Mouse (Mus musculus): Measurements from ENCODE around the gene Wdr34.

The Wdr34 gene

DNA sequence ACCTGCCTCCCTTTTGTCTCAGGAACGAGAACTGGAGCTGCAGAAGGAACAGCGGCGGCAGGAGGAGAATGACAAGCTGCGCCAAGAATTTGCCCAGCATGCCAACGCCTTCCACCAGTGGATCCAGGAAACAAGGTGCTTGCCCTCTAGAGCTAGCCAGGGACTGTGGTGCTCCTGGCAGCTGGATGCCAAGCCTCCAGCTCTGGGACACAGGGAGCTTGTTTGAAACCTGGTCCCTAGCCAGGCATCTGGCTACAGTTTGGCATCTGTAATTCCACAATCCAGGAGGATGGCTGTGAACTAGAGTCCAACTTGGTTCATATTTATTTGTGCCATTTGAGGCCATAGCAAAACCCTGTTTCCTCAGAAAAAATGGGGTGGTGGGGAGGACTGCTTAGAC lies 21.7 kb downstream of the Wdr34 start:
- DNase-seq: no peak

DNA sequence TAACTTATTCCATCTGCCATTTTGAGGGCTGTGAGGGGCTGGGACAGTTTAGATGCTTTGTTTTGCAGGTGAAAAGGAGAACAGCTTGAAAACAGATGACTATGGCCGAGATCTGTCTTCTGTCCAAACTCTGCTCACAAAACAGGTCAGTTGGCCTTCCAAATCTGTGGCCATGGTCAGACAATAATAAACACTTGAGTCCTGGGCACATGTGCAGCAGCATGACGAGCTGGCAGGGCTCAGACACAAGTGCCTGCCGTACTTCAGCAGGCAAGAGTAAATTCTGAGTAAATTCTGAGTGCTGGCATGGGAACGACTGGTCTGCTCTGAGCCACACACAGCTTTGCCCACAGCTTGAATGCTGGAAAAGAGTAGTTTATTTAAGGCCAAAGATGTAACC lies 23.2 kb downstream of the Wdr34 start:
- DNase-seq: no peak

DNA sequence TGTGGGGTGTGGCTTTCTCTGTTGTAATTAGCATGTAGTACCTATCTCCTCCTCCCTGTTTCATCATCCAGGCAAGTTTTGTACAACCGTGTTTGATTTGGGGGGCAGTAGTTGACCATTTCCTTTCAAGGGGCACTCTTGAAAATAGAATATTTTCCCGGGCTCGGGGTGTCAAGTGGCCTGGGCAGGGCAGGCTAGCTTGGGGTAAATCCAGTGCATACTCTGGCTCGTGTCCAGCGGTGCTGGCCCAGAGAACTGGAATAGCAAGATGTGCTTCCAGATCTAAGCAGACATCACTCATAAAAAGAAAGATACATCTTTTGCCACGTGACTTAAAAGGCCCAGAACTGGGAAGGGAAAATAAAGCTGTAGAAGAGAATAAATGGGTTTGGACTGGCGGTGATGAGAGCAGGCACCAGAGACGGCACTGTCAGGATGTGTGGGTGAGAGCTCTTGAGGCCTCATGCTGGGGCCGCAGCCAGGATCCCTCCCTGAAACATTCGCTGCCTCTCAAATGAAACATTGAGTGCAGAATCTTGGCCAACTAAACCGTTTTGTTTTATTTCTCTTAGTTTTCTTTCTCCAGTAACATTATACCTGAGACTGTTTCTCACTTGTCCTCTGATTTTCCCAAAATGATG lies 34.2 kb downstream of the Wdr34 start:
- DNase-seq: no peak

DNA sequence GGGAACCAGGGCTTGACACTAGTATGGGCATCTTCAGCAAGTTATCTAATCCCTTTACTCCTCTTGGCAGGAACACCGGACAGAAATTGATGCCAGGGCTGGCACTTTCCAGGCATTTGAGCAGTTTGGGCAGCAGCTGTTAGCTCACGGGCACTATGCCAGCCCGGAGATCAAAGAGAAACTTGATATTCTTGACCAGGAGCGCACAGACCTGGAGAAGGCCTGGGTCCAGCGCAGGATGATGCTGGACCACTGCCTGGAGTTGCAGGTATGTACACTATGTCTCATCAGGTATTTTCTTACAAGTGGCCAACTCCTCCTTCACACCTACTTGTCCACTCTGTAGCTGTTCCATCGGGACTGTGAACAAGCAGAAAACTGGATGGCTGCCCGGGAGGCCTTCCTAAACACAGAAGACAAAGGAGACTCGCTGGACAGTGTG lies 37.8 kb downstream of the Wdr34 start:
- DNase-seq: no peak

DNA sequence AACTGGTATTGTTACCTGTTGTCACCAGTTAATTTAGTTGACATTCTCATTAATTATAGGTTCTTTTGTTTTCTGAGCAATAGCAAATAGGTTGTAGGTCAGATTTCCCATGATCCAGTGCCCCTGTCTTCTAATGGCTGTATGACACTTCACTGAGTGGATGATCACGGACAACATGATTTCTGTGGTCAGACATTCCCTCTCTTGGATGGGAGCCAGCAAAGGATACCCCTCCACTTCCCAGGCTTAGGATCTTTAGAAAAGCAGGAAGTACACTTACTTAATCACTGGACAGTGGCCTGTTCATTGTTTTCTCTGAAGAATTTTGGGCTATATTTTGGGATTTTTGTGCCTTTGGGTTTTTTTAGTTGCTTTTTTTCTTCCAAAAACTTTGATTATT lies 39.6 kb downstream of the Wdr34 start:
- no peak for DNase-seq

DNA sequence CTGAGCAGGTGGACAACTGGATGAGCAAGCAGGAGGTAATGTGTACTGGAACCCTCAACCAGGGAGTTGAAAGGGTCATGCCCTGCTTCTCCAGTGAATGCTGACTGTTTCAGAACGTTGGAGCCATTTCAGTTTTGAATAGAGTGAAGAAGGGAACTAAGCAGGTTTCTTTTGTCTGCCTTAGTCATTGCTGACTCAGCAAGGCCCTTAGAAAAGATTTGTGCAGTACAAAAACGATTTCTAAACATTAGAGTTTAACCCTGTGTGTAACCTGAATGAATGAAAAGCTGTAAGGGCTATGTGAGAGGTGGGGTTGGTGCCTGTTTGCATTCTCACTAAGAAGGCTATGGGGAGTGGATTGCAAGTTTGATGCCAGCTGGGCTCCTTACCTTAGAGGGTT lies 56.7 kb downstream of the Wdr34 start:
- DNase-seq: no peak

All from thymus, postnatal 4 days (tissue).